Mouse (Mus musculus) cerebellum, postnatal 4 days (tissue): ENCODE data around the gene Trim29.

Source experiments
- DNase-seq, 2 experiments: peaks; one replicate each; pipeline ENCODE4 v3.0.0; 2022; ENCODE audit warnings: low spot score in 2 of 2, mixed read lengths in 1 of 2

The Trim29 gene

DNA sequence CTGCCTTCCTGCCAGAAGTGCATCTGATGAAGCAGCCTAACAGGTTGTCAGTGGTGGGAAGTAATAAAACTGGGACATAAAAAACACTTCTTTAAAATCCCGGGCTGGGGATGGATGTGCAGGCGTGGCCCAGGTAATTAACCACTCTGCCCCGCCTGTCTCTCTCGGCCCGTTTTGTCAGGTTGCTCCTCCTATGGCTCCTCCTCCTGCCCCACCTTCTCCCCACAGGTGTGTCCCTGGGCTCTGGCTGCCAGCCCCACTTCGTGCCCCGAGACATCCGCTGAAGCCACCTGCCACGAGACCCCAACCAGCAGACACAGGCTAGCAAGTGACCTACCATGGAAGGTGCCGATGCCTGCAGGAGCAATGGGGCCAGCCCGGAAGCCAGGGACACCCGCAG lies at the start of gene Trim29:
Trim29 (plus strand) TSS at position 311 of the 400 bp plus-strand sequence.
- no peak for DNase-seq

DNA sequence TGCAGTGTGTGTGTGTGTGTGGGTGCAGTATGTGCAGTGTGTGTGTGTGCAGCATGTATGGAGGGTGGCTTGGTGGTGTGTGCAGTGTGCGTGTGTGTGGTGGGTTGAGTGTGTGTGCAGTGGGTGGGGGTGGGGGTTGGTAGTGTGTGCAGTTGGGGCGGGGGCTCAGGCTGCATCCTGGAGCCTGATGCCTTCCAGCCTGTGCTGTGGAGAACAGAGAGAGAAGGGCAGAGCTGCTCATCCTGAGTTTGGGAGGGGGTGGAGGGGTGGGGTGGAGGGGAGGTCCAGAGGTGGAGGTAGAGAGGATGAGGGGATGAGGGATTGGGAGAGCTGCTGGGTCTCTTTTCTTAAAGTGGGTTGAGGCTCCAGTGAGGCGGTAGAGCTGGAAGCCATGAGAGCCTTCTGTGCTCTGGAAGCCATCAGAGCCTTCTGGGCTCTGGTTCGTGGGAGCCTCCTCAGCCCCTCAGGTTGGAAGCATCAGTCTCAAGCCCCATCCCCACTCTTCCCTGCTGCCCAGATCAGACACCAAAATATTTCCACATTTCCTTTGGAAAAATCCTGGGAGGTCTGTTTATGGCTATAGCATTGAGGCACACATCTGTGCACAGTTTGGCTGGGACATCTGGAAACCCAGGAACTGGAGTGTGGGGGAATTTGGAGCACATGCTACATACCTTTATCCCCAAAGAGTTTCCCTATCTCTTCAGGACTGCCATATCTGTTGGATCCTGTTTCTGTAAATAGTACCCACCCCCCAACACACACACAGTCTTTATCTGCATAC lies 49.3 kb upstream of the Trim29 start:
- DNase-seq = no peak

DNA sequence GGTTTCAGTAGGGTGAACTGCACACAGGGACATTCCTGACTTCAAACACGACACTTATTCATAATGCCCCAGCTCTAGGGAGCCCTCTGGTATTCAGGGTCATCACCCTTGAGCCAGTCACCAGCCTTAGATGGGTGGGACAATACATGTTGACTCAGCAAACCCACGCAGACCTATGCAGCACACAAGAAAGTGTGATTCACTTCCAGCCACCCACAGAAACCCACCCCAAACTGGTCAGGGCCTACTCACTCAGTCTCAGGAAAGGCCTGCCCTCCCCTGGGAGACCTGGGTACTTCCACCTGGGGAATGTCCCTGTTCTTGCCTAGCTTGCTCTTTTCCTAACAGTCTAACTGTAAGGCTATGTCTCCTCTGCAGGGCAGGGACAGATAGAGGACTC lies 48.7 kb upstream of the Trim29 start:
- no peak for DNase-seq

DNA sequence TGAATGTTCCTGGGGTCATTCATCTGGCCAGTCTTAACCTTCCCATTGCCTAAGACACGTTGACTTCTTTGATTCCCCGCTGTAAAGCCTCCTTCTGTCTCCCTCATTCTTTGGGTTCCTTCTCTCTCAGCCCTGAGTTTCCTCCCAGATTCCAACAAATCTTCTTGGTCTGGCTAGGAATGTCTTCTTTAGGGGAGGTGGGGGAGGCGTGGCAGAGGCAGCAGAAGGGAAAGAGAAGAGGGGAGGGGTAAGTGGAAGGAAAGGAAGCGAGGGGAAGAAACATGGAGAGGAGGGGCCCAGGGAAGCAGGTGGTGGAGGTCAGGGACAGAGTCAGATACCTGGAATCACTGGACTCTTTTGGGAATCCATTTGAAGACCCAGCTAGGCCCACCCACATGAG lies 48.3 kb upstream of the Trim29 start:
- no peak for DNase-seq

DNA sequence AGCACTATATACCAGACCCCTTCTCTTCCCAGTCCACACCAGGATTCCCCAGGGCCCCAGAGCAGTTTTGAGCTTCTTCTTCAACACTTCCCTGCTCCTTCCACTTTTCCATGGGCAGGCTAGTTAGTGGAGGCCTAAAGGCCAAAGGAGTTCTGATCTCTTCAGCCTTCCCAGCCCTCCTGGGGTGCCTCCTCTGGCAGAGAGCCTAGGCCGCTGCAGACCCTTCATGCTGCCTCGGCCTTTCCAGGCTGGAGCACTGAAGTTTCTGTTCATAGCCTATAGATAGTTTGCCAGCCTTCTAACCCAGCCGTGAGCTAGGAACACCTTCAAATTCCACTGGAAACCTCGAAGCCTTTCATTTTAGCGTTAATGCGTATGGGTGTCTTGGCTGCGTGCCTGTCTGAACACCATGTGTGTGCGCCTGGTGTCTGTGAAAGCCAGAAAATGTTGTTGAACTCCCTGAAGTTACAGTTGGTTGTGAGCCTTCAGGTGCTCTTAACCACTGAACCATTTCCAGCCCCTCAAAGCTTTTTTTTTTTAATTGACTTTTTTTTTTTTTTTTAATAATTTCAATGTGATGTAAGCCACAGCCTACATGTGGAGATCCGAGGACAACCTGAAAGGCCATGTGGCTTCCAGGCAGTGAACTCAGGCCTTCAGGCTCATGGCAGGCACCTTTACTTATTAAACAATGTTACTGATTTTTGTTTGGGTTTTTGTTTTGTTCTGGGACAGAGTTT lies 47.7 kb upstream of the Trim29 start:
- DNase-seq = no peak

DNA sequence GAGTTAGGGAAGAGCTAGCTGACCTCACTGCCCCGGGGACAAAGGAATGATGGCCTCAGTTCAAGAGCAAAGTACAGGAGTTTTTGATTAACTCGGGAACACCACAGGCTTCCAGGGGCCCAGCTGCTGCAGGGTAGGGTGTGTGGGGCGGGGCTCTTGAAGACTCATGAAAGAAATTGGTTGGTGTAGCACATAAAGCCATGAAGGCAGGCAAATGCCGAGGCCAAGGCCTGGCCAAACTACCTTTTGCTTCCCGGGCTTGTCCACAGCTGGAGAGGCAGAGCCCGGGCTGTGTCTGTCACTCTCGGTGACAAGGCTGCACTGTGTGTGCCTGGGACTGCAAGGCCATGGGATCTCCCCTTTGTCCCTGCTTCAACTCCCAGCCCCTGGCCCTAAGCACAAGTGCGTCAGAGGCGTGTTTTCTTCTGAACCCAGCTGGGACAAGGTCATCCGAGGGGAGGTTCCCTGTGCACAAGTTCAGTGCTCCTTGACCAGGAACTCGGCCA lies 46.6 kb upstream of the Trim29 start:
- DNase-seq = no peak

DNA sequence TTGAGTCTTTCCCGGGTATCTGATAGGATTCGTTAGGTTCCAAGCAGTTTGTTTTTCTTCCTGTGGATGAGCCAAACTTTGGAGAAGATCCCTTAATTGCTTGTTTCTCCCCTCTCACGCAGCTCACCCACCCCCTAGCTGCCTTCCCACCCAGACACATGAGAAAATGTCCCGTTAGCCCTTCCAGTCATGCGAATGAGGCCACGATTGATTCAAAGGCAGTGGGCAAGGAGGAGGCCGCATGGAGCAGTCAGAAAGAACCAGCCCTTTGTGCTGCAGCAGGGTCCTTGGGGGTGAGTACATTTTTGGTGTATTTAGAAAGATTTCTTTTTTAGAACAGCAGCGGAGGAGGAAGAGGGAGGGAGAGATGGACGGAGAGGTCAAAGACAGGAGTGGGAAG lies 45.5 kb upstream of the Trim29 start:
- DNase-seq = no peak

DNA sequence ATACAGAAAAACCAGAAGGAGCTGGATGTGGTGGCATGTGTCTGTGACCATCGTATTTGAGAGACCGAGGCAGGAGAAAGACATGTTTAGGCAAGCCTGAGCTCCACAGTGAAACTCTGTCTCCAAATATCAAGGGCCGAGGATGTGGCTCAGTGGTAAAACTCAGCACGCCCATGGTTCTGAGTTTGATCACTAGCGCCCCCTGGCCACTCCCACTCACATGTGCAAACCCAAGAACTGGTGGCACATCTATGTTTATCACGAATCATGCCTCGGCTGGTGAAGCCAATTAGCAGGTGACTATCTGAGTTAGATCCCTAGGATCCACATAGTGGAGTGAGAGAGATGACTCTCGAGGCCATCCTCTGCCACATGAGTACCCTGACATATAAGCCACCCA lies 43.3 kb upstream of the Trim29 start:
- no peak for DNase-seq

DNA sequence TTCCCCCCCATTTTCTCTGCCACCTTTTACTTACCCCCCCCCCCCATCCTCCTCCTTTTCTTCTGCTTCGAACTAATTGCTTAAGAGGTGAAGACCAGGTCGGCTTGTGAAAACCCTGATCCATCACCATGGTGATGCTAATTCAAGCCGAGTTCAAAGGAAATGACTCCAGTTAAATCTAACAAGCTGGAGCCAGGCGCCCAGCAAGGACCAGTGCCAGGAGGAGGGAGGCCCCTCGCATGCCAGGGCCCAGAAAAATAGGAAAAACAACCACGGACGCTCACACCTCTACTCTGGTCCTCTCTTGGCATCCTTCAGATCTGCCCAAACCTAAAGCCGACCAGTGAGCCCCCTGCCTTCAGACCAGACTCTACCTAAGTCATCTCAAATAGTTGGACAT lies 41.5 kb upstream of the Trim29 start:
- DNase-seq = no peak

DNA sequence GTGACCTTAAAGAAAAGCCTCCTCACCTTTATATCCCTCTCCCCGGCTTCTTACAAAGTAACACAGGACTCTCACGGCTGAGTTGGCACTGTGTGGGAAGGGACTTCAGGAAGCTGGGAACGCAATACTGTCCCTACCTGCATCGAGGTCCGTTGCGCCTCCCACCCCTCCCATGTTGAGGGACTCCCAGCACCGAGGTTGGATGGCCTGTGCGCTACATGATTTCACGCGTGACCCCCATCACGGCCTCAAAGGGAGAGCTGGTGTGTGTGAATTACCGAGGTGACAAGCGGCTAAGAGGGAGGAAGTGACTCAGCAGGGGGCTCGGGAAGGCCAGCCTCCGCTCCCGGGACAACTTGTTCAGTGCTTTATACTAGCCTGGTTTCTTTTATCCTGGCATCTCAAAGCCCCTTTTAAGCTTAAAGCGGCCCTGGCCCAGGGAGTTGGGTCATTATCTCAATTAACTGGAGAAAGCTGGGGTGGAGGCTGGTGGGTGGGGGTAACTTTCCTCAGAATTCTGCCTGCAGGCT lies 39.9 kb upstream of the Trim29 start:
- DNase-seq = no peak

DNA sequence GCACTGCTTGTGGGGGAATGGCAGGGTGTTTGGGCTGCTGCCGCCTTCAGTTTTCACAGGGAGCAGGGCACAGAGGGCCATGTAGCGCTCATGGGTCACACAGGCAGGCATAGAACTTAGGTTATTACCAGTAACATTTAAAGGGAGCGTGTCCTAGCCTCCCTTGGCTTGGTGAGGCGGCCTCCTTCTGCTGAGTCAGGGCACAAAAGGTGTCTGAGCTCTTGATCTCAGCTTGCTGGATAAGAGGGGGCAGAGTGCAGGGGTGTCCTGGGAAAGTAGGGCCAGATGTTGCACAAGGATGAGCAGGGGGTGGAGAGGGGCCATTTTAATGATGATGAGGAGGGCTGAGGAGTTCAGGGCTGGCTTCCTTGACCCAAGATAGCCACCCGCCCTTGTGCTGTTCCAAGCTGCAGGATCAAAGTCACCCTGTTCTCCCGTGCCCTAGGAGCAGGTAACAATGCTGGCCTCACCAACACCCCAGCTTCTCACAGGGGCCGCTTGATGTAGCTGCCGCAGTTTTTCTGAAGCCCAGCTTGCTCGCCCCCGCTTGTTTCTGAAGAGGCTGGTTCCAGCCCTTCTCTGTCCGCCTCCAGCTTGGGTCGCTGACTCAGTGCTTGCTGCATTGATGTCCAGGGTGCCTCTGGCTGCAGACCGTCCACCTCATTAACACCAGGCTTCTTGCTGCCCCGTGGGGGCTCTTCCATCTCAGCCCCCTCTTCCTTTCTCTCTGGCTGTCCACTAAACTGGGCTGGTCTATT lies 38.7 kb upstream of the Trim29 start:
- no peak for DNase-seq

DNA sequence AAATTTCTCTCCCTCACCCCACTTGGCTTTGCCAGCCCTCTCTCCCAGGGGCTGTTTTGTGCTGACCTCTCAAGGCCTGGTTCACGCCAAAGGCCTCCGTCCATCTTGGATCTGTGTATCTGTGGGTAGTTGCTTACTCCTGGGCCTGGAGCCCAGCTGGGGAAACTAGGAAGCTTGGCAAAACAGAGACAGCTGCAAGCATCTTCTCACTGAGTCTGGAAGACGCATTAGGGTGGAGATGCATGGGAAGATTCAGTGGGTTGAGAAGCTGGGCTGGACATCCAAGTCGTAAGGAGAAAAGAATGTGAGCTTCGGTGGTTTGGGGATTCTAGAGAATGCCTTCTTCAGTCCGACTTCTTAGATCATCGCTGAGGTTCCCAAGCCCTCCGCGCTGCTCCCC lies 36.9 kb upstream of the Trim29 start:
- DNase-seq = no peak

DNA sequence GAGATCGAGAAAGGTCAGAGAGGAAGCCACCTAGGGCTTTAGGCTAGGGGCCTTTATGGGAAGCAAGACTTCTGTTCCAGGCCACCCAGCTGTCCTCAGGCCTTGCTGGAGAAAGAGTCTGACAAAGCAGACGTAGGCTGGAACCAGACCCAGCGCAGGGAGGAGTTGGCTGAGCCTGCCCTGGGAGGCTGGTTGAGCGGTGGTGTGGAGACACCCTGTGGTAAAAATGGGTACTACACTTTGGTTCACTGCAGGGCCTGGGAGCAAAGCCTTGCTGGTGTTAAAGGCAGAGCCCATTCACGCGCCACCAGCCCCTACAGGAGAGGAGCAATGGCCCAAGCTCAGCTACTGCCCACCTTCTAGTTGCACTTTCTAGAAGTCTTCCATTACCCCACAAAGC lies 26.4 kb upstream of the Trim29 start:
- DNase-seq = peak; percentile 72 to 85

DNA sequence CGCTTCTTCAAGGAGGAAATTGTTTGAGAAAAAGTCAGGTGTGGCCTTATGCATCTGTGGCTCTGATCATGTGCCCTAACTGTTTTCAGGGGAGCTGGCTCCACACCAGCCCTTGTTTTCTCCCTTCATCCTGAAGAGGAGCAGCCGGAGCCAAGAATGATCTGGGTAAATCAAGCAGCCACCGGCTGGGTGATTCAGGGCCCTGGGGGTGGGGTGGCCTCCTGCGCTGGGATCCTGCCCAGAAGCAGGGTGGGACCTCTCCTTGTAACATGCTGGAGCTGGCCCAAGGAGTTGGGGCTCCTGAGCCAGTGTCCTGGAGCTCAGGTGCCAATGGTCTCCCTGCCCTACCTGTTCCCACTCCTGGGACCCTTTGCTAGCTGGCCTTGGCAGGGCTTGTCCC lies 25.4 kb upstream of the Trim29 start:
- no peak for DNase-seq

DNA sequence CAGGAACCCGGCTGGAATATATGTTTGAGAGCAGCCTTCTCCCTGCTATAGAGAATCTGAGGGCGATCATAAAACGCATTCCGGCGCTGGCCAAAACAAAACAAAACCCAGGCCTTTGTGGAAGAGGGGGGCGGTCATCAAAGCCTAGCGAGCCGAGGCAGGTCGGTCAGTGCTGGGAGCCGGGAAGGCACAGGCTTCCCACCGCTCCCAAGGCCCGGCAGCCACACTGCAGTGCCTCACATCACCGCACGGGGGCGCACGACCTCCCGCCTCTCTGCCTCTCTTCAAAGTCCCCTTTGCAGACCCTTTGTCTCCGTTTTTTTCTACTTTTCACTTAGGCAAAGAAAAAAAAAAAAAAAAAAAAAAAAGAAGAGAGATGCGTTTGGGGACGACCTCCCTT lies 23.8 kb upstream of the Trim29 start:
- peak; percentile 83 to 90 for DNase-seq

DNA sequence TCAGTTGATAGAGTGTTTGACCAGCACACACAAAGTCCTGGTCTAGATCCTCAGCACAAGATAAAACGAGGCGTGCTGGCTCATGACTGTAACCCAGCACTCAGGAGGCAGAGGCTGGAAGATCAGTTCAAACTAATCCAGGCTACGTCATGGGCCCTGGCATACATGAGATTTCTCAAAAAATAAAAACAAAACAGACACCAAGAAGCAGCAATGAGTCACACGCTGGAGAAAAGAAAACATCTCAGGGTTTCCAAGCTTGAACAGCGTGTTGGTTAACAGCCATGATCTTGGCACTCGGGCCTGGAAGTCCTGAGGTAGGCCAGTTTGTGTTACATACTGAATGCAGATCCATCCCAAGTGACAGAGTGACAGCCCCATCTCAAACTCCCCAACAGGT lies 17.6 kb upstream of the Trim29 start:
- no peak for DNase-seq

DNA sequence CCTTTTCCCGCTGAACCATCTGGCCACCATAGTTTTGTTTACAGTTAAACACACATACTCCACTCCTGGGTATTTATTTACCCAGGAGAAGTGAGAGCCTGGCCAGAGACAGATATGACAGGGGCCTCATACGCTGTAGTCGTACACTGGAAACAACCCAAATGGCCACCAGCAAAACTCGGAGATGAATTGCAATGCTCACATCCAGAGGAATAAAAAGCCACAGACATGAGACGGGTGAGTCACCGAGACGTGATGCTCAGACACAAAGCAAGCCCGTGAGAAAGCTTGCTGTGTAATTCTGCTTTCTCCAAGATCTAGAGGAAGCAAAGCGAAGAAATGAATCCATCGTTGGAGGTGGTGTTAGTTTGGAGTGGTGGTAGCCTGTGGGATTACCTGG lies 10.3 kb upstream of the Trim29 start:
- DNase-seq = no peak

DNA sequence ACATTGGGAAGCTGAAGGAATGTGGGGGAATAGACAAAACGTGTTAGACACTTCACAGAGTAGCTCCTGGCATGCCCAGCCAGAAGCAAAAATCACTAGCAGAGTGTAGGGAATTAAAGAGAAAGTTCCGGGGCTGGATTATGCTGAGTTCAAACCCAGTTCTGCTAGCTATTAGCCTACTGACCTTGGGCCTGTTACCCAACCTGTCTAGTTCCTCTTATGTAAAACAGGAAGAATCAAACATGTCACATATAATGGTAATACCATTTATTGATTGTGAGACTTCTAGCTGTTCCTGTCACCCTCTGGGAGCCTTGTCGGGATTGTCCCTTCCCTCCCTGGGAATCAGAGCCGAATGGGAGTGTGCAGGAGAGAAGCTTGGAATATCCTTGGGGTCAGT lies 7.7 kb upstream of the Trim29 start:
- DNase-seq = no peak

DNA sequence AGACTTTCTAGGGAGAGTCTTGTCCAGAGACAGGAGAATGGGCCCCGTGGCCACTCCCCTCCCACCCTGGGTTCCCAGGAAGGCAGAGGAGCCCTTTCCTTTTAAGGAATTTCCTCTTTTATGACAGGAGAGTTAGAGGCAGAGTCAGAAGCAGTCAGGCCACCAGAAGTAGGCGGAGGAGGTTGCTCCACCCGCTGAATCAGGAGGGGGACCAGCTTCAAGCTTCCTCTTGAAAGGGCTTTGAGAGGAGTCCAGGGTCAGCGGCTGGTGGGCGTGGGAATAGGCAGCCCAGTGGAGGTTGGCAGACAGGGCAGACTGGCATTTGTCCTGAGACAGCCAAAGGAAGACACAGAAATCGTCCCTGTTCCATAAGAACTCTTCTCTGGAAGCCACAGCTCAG lies 4.8 kb upstream of the Trim29 start:
- no peak for DNase-seq

DNA sequence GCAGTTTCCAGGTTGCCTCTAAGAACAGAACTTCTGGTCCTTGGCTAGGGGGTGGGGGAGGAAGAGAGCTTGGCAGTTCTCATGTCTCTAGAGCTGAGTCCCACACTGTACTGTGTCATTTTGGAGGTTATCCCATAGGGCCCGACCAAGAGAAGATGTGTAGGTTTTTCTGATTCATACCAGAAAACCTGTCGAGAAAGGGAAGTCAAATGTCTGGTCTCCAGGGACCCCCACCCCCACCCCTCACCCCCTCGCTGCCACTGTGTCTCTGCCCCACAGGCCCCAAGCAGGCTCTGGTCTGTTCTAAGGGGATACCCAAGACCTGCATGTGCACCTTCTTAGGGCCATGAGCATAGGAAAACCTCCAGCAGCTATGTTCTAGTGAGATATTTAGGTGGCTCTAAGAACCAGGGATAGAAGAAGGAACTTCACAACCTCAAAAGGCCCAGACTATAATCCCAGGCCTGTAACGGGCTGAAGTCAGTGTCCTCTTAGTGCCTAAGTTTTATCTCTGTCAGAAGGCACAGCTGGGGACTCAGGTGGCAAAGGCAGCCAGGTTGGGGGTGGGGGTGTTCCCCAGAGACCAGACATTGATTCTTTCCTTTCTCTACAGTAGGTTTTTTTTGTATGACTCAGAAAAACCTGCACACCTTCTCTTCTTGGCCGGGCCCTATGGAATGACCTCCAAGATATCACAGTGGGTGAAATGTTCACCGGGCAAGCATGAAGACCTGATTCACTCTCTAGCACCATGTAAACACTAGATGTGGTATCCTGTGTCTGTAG lies 1.4 kb upstream of the Trim29 start:
- no peak for DNase-seq

DNA sequence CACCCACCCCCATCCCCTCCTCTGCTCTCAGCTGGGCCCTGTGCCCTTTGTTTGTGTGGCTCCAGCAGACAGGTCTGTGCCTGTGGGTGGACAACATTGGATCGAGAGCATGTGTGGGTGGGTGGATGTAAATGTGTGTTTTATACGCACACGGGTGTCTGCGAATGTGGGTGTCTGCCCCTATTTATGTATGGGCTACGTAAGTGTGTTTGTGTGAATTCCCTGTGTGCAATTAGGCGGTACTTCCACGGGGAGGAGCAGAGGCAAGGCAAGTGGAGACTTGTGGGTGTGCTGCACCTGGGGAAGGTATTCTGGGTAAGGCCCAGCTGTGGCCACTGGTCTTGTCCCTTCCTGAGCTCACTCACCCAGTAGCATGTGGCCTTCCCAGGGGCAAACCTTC lies 1.5 kb downstream of the Trim29 start:
- no peak for DNase-seq
